Mouse (Mus musculus) ZHBTc4 (cell line): ENCODE results near the gene Olfr1448.
"Not testable (repeated sequence)": the region's sequence is repeated elsewhere in the genome, so short reads cannot be mapped to it uniquely, and the experiment has no call there.

Experiments used
- DNase-seq: peaks from one replicate; pipeline ENCODE4 v3.0.0-alpha.2; 2011; ENCODE audit warnings: low read depth, low spot score

Gene Olfr1448

DNA sequence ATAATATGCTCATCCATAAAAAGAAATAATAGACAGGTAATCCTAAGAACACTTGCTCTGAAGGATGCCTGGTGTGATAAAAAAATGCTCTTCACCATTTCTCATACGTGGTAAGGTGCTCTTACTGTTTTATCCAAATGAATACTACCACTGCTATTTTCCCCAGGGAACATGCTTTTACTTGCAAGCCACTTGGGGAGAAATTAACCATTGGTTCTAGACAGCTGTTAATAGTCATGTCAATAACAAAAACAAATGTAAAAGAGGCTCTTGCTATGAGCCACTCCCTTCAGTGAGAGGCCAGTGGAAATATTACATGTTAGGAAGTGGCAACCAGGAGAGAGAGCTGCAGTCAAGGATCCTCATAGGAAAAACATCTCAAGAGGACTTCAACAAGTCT, at the start of gene Olfr1448:
Olfr1448 (minus strand) TSS at position 101 of the 400 bp plus-strand sequence.
- no peak for DNase-seq

DNA sequence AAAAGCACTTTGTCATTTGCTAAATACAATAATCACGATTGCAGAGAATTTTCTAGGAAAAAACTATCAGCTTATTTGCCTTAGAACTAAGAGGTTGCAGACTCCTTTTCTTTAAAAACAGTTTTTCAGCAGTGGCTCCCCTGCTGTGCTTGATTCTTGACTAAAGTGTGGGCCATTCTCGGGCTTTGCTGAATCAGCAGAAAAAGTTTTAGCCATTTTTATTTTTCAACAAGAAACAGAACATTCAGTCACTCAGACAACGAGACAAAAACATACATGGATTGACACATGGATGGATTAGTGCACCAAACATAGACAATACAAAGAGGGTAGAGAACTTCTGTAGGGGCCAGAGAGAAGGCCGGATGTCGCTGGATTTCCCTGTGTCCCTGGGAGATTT, 45.9 kb upstream of the Olfr1448 start:
- not testable (repeated sequence) for DNase-seq

GRCm38 (mm10) chr19:12949958-12950357, 25.7 kb upstream of the Olfr1448 start, which contains the start of gene Olfr1450:
Gene Olfr1450, plus strand, starts transcription at chr19:12950258.
- DNase-seq = no peak

GRCm38 (mm10) chr19:12930540-12930939, 6.3 kb upstream of the Olfr1448 start, which contains the start of gene Olfr1449:
Gene Olfr1449, plus strand, starts transcription at chr19:12930840.
- no peak for DNase-seq

DNA sequence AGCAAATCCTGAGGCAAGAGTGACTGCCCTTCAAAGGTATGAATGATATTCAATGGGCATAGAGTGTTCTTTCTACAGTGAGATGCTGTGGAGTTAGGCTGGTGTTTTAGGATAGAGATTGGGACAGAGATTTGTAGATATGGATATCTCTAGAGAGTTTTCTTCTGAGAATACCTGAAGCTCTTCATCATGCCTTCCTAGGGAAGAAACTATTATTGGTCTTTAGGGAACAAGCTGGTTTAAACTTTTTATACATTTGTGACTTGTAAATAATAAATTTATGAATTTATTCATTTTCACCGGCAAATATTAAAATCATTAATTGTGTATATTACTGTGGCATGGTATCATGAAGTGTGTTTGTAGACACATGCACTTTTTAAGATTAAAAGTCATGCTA, 20.6 kb downstream of the Olfr1448 start, which contains the start of gene Olfr1447:
Olfr1447 (minus strand) TSS at position 101 of the 400 bp plus-strand sequence.
- DNase-seq = no peak

DNA sequence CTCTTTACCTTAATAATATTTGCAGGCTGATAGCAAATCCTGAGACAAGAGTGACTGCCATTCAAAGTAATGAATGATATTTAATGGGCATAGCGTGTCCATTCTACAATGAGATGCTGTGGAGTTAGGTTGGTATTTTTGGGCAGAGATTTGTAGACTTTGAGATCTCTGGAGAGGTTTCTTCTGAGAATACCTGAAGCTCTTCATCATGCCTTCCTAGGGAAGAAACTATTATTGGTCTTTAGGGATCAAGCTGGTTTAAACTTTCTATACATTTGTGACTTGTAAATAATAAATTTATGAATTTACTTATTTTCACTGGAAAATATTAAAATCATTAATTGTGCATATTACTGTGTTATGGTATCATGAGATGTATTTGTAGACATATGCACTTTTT, 30.8 kb downstream of the Olfr1448 start, which contains the start of gene Olfr1446:
Olfr1446 (minus strand) TSS at position 101 of the 400 bp plus-strand sequence.
- DNase-seq = no peak

- DNase-seq = no peak
These were observed 40.7 kb downstream of the Olfr1448 start, which contains the start of gene Olfr1445 for GRCm38 (mm10) chr19:12883555-12883954. Gene Olfr1445, plus strand, starts transcription at chr19:12883855.
